Mouse (Mus musculus): Measurements from ENCODE around the gene Gde1. TPM values are rescaled to one million over a fixed set of nuclear protein-coding genes. Genes with fewer than 3 reads are reported as not detected.

Gde1 gene
- total RNA-seq, 2 experiments from 2014 or later: 241 to 246 TPM

Other genes with a start within 250 kb of the Gde1 start
- gene Itpripl2, start 213.8 kb downstream of the Gde1 start, total RNA-seq (2021): 1 to 10 TPM; 3.5 TPM
- 10 to 100 TPM; 31.4 to 41.4 TPM for gene Coq7, start 172.4 kb downstream of the Gde1 start, total RNA-seq (2021)
- 10 to 100 TPM; 12.1 to 12.7 TPM for gene Tmc7, start 121.0 kb downstream of the Gde1 start, total RNA-seq (2021)
- under 1 TPM; 0.28 to 0.30 TPM for gene Tmc5, start 108.5 kb downstream of the Gde1 start, total RNA-seq (2021)
- 10 to 100 TPM; 45.8 to 51.7 TPM for gene Ccp110, start 6.8 kb upstream of the Gde1 start, total RNA-seq (2021)
- gene Vps35l, start 34.4 kb upstream of the Gde1 start, total RNA-seq (2021): 10 to 100 TPM; 50.4 to 61.4 TPM
- 1 to 10 TPM; 2.6 to 4.0 TPM for gene Iqck, start 150.0 kb upstream of the Gde1 start, total RNA-seq (2021)
- gene Knop1, start 150.5 kb upstream of the Gde1 start, total RNA-seq (2021): 10 to 100 TPM; 22.3 to 23.4 TPM

Data from left cerebral cortex, adult 18-20 months (tissue).